Mouse (Mus musculus) stomach, embryonic 16.5 days (tissue): ENCODE data around the gene Defb19. TPM values are rescaled to one million over a fixed set of nuclear protein-coding genes. Genes with fewer than 3 reads are reported as not detected.

Experiments
- ATAC-seq: fragments of 200-750 bp; cut with Nextera tagmentation; 2 replicates; pipeline ENCODE4 v1.8.0; 2017; ENCODE audit warnings: moderate number of reproducible peaks, moderate TSS enrichment; ENCODE audit not compliant: insufficient read depth, low FRiP score
- H3K27ac ChIP-seq: fragments of 300-500 bp; sonication (generic); 2 replicates; pipeline ENCODE4 v1.5.1; 2014; ENCODE audit warnings: low read length
- H3K27me3 ChIP-seq: fragments of 300-500 bp; sonication (generic); 2 replicates; pipeline ENCODE4 v1.6.1; 2014; ENCODE audit warnings: low read length, control low read depth, mixed read lengths; ENCODE audit not compliant: control insufficient read depth, insufficient read depth
- H3K36me3 ChIP-seq: fragments of 300-500 bp; sonication (generic); 2 replicates; pipeline ENCODE4 v1.6.1; 2014; ENCODE audit warnings: low read length; ENCODE audit not compliant: control insufficient read depth, insufficient read depth
- H3K4me1 ChIP-seq: fragments of 300-500 bp; sonication (generic); 2 replicates; pipeline ENCODE4 v1.6.1; 2014; ENCODE audit warnings: low read length, control low read depth, mixed read lengths; ENCODE audit not compliant: control insufficient read depth, insufficient read depth
- H3K4me2 ChIP-seq: fragments of 300-500 bp; sonication (generic); 2 replicates; pipeline ENCODE4 v1.6.1; 2014; ENCODE audit warnings: low read depth, low read length, mixed read lengths
- H3K4me3 ChIP-seq: fragments of 300-500 bp; sonication (generic); replicated peaks from 2 replicates; pipeline ENCODE4 v1.5.1; 2014; ENCODE audit warnings: mild to moderate bottlenecking, low read length
- H3K9ac ChIP-seq: fragments of 300-500 bp; sonication (generic); 2 replicates; pipeline ENCODE4 v1.6.1; 2014; ENCODE audit warnings: low read length
- H3K9me3 ChIP-seq: fragments of 300-500 bp; sonication (generic); replicated peaks from 2 replicates; pipeline ENCODE4 v1.6.1; 2016; ENCODE audit warnings: low read length, control low read depth; ENCODE audit not compliant: control insufficient read depth
- WGBS: fragments of 180-500 bp; shearing (Covaris S2); extraction: QIAGEN DNeasy Blood & Tissue Kit; methylation state at CpG from one replicate; pipeline ENCODE4 v1.1.7; 2014; 5-methylcytosine and 5-hydroxymethylcytosine counted together
- polyA plus RNA-seq: library from polyadenylated mRNA; unstranded; fragments of >200 nt; fragmentation: Nextera tagmentation; extraction: Ambion mirVana; gene quantifications from 2 replicates; pipeline ENCODE4 v1.2.1, GENCODE M21; 2015

Defb19 gene
- polyA plus RNA-seq, 1 experiment from 2014 or later, result not detected

DNA sequence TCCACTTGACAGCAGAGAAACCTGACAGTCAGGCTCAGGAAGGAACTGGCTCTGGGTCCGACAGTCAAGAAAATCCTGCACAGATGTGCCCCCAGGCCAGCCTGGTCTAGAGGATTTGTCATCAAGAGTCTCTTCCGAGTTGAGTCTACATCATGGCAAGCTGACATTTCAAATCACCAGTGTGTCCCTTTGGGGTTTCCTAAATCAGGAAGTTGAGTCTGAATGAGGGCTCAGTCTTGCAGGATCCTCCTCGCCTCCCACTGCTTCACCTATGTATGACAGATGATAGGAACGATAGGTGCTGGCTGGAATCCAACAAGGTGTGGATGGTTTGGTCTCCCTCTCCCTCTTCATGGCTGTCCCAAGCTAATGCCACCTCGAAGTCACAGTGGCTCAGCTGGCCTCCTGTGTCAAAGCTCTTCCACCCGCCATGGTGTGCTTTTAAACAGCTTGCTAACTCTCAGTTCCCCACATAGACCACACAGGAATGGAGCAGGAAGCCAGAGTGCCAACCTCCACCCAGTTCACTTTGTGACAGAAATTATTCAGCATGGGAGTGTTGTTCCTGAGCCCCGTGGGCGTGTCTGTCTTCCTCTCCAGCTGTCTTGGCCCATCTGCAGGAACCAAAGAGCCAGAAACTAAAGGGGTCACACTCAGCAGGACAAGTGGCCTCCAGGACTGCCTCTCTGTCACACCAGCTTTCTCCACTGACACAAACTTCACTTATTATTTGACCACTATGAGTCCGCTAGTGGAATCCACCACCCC lies 40.4 kb upstream of the Defb19 start:
- WGBS, result 69% methylated on average over 9 of the region's 9 CpGs
- H3K4me3 ChIP-seq, result no peak overlapping the region
- H3K4me2 ChIP-seq, result no peak overlapping the region
- H3K36me3 ChIP-seq, result no peaks in the 10 kb centered on the region
- no peaks in the 10 kb centered on the region for H3K9me3 ChIP-seq
- 0 out of 2 replicates have a peak, but pooled peaks have one; percentile 37 for ATAC-seq
- no peak overlapping the region for H3K9ac ChIP-seq
- no peaks in the 10 kb centered on the region for H3K4me1 ChIP-seq
- peaks cover 3% of the 10 kb centered on the region; the same call in 1 of the 2 replicates for H3K27me3 ChIP-seq
- no peak overlapping the region for H3K27ac ChIP-seq

DNA sequence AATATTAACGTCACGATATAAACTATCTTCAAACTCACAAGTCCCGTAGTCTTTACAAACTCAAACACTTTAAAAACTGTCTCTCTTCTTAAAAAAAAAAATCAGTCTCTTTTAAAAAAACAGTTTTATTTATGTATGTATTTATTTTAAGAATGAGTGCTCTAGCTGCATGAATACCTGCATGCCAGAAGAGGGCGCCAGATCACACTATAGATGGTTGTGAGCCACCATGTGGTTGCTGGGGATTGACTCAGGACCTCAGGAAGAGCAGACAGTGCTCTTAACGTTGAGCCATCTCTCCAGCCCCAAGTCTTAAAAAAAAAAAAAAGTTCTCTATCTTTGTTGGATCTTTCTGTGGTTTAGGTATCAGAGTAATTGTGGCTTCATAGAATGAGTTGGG lies 37.3 kb upstream of the Defb19 start:
- H3K4me2 ChIP-seq, result no peak overlapping the region
- no peaks in the 10 kb centered on the region for H3K4me1 ChIP-seq
- no peak overlapping the region for H3K9ac ChIP-seq
- H3K4me3 ChIP-seq, result no peak overlapping the region
- H3K9me3 ChIP-seq, result no peaks in the 10 kb centered on the region
- no peaks in the 10 kb centered on the region for H3K36me3 ChIP-seq
- WGBS, result 60% methylated on average over 5 of the region's 5 CpGs
- no peak for ATAC-seq
- H3K27me3 ChIP-seq, result no peaks in the 10 kb centered on the region
- H3K27ac ChIP-seq, result no peak overlapping the region

DNA sequence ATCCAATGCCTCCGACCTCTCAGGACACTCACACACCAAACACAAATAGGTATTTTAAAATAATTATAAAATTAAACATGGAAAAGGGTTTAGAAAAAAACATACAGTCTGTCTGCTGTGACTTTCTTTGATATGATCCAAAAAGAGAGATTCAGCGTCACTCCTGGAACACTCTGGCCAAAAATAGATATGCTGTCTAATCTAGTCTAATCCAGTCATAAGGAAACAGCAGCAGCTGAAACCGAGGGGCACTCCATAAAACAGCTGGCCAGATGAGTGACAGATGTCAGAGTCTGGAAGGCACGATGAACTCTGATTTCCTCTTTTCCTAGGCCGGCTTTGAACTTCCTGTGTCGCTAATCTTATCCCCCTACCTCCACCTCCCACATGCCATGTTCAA lies 36.4 kb upstream of the Defb19 start:
- Histone ChIP-seq H3K36me3 (no peaks in the 10 kb centered on the region), H3K4me3 (no peak overlapping the region), H3K9ac (no peak overlapping the region), H3K27me3 (no peaks in the 10 kb centered on the region), H3K4me1 (no peaks in the 10 kb centered on the region), H3K4me2 (no peak overlapping the region), H3K27ac (no peak overlapping the region), H3K9me3 (no peaks in the 10 kb centered on the region)
- ATAC-seq, result no peak
- whole genome bisulfite sequencing, result 72% methylated on average over 6 of the region's 6 CpGs

DNA sequence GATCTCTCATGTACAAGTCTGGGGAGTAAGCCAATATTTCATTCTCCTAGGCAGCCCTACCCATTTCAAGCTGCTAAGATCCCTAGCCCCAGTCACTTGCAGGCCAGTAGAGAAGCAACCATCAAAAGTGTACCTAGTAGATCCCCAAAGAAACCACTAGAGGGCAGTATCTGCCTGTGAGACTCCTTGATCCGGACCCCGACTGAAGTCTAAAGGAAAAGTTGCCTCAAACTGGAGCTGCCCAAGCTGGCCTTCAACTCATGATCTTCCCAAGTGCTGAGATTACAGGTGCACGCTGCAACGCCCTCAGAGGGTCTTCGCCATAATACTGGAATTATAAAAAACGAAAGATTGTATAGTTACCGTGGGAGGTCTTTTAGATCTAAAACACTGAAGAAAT lies 35.5 kb upstream of the Defb19 start:
- Histone ChIP-seq H3K4me2 (no peak overlapping the region), H3K4me1 (no peaks in the 10 kb centered on the region), H3K27ac (no peak overlapping the region), H3K4me3 (no peak overlapping the region), H3K9ac (no peak overlapping the region), H3K36me3 (no peaks in the 10 kb centered on the region), H3K27me3 (no peaks in the 10 kb centered on the region), H3K9me3 (no peaks in the 10 kb centered on the region)
- ATAC-seq, result peak; percentile 76; the same call in 1 of the 2 replicates
- 9% methylated on average over 7 of the region's 7 CpGs for WGBS

DNA sequence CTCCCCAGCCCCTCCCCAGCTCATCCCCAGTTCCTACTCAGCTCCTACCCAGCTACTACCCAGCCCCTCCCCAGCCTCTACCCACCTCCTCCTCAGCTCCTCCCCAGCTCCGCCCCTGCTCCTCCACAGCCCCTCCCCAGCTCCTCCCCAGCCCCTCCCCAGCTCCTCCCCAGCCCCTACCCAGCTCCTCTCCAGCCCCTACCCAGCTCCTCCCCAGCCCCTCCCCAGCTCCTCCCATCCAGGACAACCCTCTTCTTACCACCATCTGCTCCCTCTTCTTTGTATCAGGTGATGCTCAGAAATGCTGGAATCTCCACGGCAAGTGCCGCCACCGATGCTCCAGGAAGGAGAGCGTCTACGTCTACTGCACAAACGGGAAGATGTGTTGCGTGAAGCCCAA lies 32.1 kb upstream of the Defb19 start:
- no peak for ATAC-seq
- Histone ChIP-seq H3K27ac (no peak overlapping the region), H3K27me3 (no peaks in the 10 kb centered on the region), H3K4me1 (no peaks in the 10 kb centered on the region), H3K9me3 (no peaks in the 10 kb centered on the region), H3K4me3 (no peak overlapping the region), H3K9ac (no peak overlapping the region), H3K4me2 (no peak overlapping the region), H3K36me3 (no peaks in the 10 kb centered on the region)
- 36% methylated on average over 7 of the region's 8 CpGs for WGBS

DNA sequence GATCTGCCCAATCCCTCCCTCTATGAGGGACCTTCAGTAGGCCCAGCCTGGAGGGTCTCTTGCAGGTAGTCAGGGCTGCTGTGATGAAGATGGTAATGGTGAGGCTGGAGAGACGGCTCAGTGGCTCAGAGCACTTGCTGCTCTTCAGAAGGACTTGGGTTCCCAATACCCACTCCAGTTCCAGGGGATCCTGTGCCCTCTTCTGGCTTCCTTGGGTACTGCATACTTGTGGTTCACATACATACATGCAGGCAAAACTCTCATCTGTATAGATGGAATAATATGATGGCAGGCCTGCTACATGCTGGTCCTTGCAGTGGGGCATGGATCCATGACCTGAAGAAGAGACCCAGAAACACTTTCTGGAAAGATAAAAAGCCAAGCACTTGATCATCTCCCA lies 28.6 kb upstream of the Defb19 start:
- H3K27ac ChIP-seq, result no peak overlapping the region
- H3K27me3 ChIP-seq, result no peaks in the 10 kb centered on the region
- H3K4me3 ChIP-seq, result no peak overlapping the region
- H3K9ac ChIP-seq, result no peak overlapping the region
- no peaks in the 10 kb centered on the region for H3K36me3 ChIP-seq
- H3K4me2 ChIP-seq, result no peak overlapping the region
- ATAC-seq, result no peak
- H3K9me3 ChIP-seq, result no peaks in the 10 kb centered on the region
- no peaks in the 10 kb centered on the region for H3K4me1 ChIP-seq
- 94% methylated on average over 1 of the region's 1 CpGs for WGBS

DNA sequence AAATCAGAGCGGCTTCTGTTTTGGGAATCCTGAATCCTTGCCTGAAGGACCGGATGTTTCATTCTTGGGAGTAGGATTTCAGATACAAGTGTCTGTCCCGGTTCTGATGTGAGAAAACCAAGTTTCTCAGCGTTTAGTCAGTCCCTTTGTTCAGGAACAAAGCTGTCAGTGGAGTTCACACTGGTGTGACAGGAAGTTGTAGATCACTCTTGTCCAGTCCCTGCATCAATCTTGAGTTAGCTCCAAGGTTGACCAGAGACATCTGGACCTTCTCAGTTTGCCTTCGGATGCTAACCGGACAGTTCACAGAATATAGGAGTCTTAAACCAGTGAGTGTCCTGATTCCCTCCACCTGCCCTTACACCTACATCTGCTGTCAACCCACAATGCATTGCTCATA lies 27.6 kb upstream of the Defb19 start:
- 35% methylated on average over 6 of the region's 6 CpGs for WGBS
- Histone ChIP-seq H3K4me1 (no peaks in the 10 kb centered on the region), H3K27me3 (no peaks in the 10 kb centered on the region), H3K9me3 (no peaks in the 10 kb centered on the region), H3K4me2 (no peak overlapping the region), H3K36me3 (no peaks in the 10 kb centered on the region), H3K4me3 (no peak overlapping the region), H3K27ac (no peak overlapping the region), H3K9ac (no peak overlapping the region)
- ATAC-seq, result no peak

DNA sequence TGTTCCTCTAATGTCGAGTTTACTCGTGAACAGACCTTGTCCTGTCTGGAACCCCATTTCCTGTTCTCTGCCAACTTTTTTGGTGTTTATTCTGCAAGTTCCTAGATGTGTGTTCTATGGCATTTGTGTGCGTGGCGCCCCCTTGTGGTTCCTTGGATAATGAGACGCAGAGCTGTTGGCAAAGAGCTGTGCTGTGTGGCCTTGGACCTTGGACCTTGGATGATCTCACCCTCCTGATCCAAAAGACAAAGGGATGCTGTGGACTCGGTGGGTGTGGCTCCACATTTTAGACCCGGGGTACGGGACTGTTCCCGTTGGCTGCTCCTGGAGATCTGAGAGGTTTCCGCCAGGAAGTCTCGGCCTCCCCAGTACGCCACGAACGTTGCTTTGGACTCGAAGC lies 23.9 kb upstream of the Defb19 start, which contains the start of gene Defb36:
TSS of gene Defb36 (plus strand) at position 271 of the 400 bp plus-strand sequence.
- WGBS, result 82% methylated on average over 15 of the region's 15 CpGs
- H3K9ac ChIP-seq, result no peak within 1 kb of the TSS
- no peaks in the 10 kb centered on the region for H3K4me1 ChIP-seq
- H3K9me3 ChIP-seq, result no peaks in the 10 kb centered on the region
- H3K4me2 ChIP-seq, result no peak within 1 kb of the TSS
- H3K27ac ChIP-seq, result no peak within 1 kb of the TSS
- no peak for ATAC-seq
- no peaks in the 10 kb centered on the region for H3K27me3 ChIP-seq
- no peak within 1 kb of the TSS for H3K4me3 ChIP-seq
- H3K36me3 ChIP-seq, result no peaks in the 10 kb centered on the region

DNA sequence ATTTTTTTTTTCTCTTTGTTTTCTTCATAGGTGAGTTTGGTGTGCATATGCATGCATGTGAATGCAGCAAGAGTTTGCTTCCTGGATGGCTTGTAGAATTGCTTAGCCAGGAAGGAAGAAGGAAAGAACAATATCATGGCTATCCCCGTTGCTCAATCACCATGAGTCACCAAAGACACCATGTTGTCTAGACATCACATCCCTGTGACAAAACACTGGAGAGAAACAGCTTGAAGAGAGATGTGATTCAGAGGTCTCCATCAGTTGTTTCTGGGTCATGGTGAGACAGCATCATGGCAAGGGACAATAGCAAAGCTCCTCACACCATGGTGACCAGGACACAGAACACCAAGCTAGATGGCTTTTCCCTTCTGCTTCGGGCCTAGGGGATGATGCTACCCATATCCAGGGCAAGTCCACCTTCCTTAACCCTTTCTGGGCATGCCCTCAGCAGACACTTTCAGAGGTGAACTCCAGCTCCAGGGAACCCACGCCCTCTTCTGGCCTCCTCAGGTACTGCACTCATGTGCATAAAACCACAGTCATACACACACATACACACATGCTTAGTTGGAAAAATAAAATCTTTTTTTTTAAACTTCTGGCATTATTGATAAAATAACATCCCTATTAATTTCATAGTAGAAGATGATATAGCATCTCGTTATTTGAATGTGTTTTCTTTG lies 21.3 kb upstream of the Defb19 start:
- no peak overlapping the region for H3K9ac ChIP-seq
- no peak for ATAC-seq
- no peaks in the 10 kb centered on the region for H3K27me3 ChIP-seq
- no peaks in the 10 kb centered on the region for H3K9me3 ChIP-seq
- H3K4me2 ChIP-seq, result no peak overlapping the region
- WGBS, result 73% methylated on average over 4 of the region's 4 CpGs
- H3K4me3 ChIP-seq, result no peak overlapping the region
- H3K36me3 ChIP-seq, result no peaks in the 10 kb centered on the region
- no peak overlapping the region for H3K27ac ChIP-seq
- H3K4me1 ChIP-seq, result no peaks in the 10 kb centered on the region
